In genomic region chr2:29781256-29781655, GRCm38 (mm10) we compare ENCODE assay signal across 35 mouse cellular contexts. TPM values are rescaled to one million over a fixed set of nuclear protein-coding genes. Genes with fewer than 3 reads are reported as not detected.
"Had no signal": no experiment of that assay in that cellular context is flagged by ENCODE, and none has a peak within 500 bp of the region (broad histone marks: within the 10 kb centered on the region; RNA-seq: fewer than 3 reads in every experiment).

No protein-coding gene starts in this region.

RNA-seq across cellular contexts. Expression of gene Coq4, which starts 6.0 kb away (rescaled TPM):
- total RNA-seq: monocyte, adult 5-6 weeks had no signal

RNA-seq across cellular contexts. Expression of gene Gm13547, which starts 22.1 kb away (rescaled TPM):
- total RNA-seq: left cerebral cortex, postnatal 10 days; left cerebral cortex, postnatal 14 days; left cerebral cortex, postnatal 25 days; left cerebral cortex, postnatal 4 days; liver, adult 2 months; megakaryocyte progenitor cell, adult 5-6 weeks; megakaryocyte, adult 5-6 weeks; megakaryocyte-erythroid progenitor cell, adult 5-6 weeks; midbrain, postnatal 0 days; monocyte, adult 5-6 weeks had no signal
- polyA plus RNA-seq: limb, embryonic 11.5 days; limb, embryonic 12.5 days; limb, embryonic 14.5 days; liver, adult 2 months; liver, embryonic 12.5 days; liver, embryonic 13.5 days; liver, embryonic 14.5 days; liver, embryonic 15.5 days; liver, embryonic 16.5 days; liver, postnatal 0 days; lung, adult 2 months; lung, embryonic 14.5 days; lung, embryonic 15.5 days; lung, embryonic 16.5 days; lung, postnatal 0 days; macrophage; midbrain, embryonic 11.5 days; midbrain, embryonic 14.5 days; midbrain, embryonic 16.5 days; midbrain, postnatal 0 days; myocyte; neural tube, embryonic 11.5 days had no signal

RNA-seq across cellular contexts. Expression of gene Gm13420, which starts 29.8 kb away (rescaled TPM):
- total RNA-seq: megakaryocyte progenitor cell, adult 5-6 weeks; megakaryocyte, adult 5-6 weeks; megakaryocyte-erythroid progenitor cell, adult 5-6 weeks; monocyte, adult 5-6 weeks had no signal
- polyA plus RNA-seq: limb, embryonic 11.5 days; limb, embryonic 12.5 days; limb, embryonic 13.5 days; limb, embryonic 15.5 days; macrophage; midbrain, embryonic 10.5 days; midbrain, embryonic 11.5 days; midbrain, embryonic 12.5 days; midbrain, embryonic 14.5 days; myocyte; neural tube, embryonic 11.5 days; neural tube, embryonic 12.5 days had no signal
